Mouse (Mus musculus): ENCODE measurements around the gene Slc1a4.

Slc1a4 gene

DNA sequence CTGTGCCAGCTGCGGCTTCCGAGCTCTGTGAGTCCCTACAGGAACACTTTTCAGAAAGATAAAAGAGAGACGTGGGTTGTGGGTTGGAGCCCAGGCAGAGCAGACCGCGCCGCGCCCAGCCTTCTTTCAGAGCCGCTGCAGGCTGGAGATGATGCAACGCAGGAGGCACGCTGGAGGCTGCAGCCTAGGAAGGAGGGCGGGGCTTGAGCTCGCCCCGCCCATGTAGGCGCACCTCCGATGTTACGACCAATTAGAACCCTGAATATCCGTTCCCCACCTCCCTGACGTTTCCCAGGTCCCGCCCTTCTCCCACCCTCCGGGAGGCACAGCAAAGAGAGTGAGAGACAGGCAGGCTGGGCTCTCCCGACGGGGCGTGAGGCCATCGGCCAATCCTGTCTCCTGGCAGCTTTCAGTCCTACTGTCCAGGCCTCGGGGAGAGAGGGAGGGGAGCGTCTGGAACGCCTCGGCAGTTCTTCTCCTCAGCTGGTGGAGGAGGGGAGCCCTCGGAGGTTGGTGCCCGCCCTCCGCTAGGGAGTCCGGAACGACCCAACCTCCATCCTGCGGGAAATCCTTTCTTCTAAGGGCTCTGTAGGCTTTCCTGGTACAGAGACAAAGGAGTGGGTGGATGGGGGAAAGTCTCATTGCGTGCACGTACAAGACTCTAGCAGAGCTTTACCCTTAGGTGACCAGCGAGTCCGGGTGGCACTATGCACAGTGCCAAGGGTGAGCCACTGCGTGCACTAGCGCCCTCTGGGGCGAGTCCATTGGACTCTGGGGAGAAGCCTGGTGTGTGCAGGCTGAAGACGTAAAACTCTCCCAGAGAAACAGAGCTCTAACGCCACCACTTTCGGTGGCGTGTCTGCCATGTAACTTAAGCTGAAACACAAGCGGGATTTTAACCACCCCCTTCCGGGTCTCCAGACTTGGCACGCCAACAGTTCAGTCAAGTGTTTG, at the start of gene Slc1a4:
Slc1a4 (minus strand) TSS at position 153 of the 954 bp plus-strand sequence.
- DNase-seq (ENCODE audit: low read depth, low spot score): peak; percentile 96

DNA sequence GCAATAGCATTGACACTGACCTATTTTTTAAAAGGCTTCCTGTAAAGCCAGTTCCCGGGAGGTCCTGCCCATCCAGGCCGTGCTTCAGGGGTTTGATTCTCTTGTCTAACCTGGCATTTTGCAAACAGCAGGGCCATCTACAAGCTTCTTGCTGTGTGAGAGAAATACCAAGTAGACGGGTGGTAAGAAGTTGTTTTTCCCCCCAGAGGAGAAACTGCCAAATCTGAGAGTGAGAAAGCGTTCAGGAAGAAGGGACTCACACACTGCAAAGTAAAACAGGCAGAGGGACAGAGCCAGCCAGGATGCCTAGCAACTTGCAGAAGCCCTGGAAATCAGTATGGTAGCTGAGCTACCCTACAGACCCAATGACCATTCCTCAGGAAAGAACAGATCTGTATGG, 47.6 kb upstream of the Slc1a4 start:
- DNase-seq (ENCODE audit: low read depth, low spot score): no peak

DNA sequence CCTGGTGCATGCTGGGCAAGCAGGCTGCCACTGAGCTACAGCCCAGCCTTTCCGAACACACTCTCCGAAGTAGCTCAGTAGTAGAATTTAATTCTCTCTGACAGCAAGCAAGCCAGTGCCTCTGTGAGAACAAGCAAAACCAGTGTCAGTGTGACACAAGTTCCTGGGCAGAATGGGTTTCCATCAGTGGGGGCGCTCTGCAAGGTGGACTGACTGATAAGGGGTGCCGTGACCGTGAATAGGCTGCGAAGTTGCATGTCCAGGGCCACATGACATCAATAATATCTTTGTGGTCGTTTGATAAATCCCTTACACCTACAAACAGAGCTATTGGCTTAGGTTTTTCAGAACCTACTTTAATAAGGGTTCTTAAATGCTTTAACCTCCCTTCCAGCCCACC, 44.1 kb upstream of the Slc1a4 start:
- no peak for DNase-seq (ENCODE audit: low read depth, low spot score)

DNA sequence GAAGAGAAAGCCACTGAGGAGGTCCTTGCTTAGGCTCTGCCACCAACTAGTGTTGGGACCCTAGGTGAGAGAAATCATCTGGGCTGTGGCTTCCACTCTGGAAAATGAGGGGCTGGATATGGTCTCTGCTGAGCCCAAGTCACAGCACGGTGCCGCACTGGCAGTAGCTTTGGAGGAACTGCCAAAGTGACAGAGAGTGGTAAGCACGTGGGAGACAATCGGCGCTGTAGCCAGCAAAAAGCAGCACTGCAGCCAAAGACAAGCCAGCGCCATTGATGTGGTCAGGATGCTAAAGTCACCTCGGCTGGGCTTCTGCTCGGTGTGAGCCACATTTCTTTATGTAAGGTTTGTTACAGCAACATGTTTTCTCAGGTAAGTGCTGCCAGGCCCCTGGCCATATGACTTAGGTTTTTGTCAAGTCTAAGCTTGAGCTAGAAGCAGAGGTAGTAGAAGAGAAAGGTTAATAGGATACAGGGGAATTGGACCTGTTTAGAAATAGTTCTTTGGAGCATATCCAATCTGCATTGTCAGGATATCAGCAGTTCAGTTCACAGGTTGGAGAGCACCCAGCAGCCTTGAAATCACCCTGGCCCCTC, 40.2 kb upstream of the Slc1a4 start:
- no peak for DNase-seq (ENCODE audit: low read depth, low spot score)

DNA sequence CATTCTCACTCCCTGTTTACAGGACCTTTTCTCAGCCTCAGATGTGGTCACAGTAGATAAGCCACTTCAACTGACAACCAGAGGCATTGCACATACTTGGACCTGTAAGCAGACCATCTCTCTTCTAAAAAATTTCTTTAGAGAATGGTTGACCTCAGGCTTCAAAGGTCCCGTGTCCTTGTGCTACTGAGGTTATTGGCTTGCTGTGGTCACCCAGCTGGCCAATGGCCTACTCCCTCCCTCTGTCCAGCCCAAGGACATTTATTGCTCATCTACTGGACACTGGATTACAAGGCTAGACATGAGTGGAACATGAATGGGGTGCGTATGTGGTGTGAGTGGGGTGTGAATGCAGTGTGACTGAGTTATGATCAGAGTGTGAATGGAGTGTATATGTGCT, 38.0 kb upstream of the Slc1a4 start:
- DNase-seq (ENCODE audit: low read depth, low spot score): no peak

DNA sequence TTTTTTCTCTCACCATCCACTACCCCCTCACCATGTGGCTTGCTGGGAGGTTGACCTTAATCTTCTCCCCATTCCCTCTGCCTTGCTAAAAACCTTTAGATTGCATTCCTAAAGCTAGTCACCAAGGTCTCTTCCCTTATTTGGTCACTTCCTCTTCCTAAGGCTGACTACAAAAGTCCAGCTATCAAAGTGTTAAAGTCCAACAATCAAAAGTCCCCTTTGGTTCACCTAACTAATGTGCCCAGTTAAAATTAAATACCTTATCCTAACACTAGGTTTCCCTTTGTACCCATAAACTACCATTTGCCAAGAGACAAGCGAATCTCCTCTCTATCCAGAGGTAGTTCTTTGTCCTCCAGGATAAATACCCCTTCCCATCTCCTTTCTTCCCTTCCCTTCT, 33.9 kb upstream of the Slc1a4 start:
- no peak for DNase-seq (ENCODE audit: low read depth, low spot score)

DNA sequence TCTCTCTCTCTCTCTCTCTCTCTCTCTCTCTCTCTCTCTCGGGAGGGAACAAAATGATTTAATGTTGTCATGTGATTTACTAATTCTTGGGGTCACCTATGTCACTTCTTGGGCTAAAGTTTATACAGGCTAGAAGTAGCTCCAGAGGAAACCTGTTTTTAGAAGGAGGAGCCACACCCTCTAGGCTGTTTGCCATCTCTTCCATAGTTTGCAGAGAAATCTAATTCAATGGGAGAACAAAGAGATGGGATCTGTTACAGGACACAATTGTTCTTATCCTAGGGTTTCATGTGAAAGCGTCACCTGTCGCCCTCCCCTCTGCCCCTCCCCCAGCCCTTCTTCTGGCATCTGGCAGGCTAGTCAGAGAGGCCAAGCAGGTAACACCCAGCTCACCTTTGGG, 28.8 kb upstream of the Slc1a4 start:
- DNase-seq (ENCODE audit: low read depth, low spot score): no peak

DNA sequence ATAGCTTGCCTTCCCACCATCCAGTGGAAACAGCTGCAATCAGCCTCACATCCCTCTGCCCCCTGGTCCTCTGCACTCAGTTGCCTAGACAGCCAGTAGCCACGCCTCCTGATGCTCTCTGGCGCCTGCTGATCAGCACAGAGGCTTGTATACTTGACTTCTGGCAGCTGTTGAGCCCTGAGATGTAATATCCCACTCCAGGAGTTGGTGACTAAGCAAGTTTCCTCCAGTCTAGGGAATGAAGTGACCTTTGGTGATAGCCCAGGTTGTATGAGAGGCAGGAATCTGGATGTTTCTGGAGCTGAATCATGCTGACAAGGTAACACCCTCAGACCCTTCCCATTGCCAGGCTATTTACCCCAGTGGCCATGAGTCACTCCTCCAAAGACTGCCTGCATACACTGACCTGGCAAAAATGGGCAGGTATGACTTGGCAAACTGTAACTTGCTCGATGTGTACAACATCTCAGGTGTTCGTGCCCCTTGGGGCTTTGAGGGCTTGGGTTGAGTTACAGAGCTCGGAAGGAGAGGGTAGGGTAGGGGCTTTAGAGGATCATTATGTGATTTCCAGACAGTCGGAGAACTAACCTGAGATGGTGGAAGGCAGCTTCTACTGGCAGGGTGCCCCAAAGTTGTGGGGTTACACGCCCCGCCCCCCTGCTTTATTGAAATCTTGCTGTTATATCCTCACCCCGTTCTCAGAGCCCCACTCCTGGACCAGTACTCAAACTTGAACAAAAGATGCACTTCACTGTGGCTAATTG, 25.4 kb upstream of the Slc1a4 start:
- DNase-seq (ENCODE audit: low read depth, low spot score): no peak

DNA sequence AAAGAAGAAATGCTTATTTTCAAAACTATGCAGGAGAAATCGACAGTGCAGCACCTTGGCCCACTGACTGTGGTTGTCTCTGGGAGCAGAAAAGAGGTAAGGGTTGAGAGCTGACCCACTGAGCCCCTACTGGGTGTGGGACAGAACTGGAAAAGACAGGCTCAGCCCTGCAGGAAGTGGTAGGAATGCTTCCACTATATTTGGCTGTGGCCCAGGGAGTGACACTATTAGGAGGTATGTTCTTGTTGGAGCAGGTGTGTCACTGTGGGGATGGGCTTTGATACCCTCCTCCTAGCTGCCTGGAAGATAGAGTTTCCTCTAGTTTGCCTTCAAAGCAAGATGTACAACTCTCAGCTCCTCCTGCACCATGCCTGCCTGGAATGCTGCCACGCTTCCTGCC, 16.0 kb upstream of the Slc1a4 start:
- no peak for DNase-seq (ENCODE audit: low read depth, low spot score)

DNA sequence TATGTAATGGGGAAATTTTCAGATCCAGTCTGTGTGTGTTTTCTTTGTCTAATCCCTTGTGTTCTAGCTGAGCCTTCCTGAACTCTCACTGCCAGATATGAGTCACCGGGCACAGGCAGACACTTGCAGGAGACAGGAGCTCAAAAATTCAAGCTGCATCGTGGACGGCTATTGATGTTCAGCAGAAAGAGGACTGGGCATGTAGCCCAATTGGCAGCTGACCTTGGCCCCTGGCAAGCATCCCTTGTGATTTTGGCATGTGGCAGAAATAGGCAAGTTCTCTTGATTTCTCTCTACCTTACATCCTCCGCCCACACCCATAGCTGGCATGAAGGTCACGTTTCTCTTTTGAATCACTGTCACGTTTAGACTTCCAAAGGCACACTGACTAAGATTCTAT, 15.0 kb upstream of the Slc1a4 start:
- no peak for DNase-seq (ENCODE audit: low read depth, low spot score)

DNA sequence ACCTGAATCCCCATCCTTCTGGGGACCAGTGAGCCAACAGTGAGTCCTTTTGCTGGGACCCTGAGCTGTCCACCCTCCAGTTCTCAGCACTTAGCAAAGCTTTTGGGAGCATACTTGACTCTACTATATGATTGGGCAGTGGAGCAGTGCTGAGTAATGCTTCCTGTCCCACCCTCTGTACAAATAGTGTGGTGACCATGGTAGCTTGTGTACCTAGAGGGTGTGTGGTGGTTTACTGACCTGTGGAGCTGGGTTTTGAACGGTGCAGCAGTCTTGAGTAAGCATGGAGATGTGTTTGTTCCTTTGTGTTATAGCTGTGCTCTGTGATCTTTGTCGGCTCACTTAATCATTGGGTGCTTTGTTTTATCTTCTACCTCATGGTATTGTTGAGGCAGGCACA, 13.9 kb upstream of the Slc1a4 start:
- no peak for DNase-seq (ENCODE audit: low read depth, low spot score)

DNA sequence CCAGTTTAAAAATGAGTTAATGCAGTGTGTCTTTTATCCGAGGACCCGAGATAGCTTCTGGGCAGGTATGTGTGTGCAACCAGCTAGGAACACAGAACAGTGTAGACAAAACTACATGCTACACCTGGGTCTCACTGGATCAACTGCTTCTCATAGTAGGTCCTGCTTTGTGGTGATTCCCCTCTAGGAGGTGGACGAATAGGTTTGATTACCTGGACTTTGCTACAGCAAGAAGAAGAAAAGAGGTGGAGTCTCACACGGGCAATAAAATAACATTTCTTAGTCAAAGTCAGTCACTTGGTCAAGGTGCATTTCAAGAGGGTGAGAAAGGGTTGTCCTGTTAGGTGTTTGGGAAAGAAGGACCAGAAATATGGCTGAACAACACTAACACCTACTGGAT, 11.4 kb upstream of the Slc1a4 start:
- no peak for DNase-seq (ENCODE audit: low read depth, low spot score)

DNA sequence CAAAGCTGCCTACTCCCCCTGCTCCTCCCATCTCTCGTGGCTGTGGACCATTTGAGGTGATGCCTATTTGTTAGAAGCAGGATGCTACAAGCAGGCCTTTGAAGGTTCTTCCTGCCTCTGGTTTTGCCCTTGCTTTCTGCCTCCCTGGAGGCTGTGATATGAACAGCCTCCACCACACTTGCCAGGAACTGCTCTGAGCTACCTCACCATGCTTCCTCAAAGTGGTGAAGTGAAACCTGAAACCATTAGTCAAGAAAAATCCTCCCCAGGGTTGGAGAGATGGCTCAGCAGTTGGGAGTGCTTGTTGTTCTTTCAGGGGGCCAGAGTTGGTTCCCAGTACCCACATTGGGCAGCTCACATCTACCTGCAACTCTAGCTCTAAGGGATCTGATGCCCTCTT, 9.1 kb upstream of the Slc1a4 start:
- no peak for DNase-seq (ENCODE audit: low read depth, low spot score)

DNA sequence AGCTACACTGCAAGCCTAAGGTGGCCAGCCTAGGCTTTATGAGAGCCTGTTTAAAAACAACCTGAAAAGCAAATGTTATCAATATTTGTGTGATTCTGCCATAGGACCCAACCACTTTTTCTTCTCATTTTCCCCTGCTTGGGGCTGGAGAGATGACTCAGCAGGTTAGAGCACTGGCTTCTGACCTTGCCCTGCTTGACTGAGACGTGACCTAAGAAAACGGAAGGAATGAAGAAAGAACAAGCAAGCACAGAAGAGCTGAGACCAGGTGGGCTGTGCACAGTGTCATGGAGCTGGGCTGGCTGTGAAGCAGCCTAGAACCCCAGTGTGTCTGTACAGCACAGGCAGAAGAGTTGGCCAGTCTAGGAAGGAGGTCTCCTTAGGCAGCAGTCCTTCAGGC, 6.2 kb upstream of the Slc1a4 start:
- DNase-seq (ENCODE audit: low read depth, low spot score): no peak

DNA sequence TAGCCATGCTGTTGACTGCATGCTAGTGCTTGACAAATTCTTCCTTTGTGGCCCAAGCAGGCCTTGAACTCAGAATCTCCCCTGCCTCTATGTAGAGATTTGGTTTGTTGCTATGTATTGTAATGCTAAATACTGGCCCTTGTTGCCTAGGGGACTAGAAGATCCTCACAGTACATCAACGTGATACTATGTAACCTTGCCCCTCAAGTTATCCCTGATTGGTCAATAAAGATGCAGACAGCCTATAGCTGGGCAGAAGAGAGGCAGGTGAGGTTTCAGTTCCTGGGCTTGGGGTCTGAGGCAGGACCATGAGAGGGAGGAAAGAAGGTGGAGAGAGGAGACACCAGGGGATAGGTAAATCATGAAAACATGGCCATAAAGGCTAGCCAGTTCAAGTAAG, 1.8 kb upstream of the Slc1a4 start:
- DNase-seq (ENCODE audit: low read depth, low spot score): no peak

DNA sequence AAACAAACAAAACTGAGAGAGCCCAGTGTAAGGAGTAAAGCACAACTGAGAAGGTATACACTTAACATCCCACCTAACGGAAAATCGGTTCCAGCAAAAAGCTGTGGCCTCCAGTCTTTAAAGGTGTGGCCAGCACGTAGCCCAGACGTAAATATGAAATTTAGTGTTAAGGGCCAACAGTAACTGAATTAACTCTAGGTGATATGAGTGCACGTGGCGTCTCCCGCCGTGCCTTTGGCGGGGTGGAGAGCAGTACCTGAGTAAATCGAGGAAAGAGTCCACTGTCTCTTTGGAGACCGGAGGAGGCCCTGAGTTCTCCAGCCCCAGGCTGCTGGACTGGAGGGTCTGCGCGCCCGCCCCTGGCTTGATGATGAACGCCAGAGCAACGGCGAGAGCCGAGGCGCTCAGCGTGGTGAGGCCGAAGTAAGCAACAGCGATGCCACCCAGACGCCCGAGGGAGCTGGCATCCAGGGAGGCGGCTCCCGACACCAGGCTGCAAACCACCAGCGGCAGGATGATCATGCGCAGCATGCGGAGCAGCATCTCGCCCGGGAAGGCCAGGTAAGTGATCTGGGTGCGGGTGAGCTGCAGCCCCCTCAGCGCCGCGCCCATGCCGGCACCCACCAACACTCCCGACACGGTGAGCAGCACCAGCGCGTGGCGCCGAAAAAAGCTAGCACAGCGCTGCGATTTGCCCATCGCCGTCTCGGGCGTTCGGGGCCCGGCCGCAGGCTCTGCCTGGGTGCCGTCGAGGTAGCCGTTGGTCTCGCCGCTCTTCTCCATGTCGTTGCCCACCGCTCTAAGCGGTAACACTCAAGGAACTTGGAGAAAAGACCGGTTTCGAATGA, 599 bp downstream of the Slc1a4 start:
- peak; percentile 49 for DNase-seq (ENCODE audit: low read depth, low spot score)

DNA sequence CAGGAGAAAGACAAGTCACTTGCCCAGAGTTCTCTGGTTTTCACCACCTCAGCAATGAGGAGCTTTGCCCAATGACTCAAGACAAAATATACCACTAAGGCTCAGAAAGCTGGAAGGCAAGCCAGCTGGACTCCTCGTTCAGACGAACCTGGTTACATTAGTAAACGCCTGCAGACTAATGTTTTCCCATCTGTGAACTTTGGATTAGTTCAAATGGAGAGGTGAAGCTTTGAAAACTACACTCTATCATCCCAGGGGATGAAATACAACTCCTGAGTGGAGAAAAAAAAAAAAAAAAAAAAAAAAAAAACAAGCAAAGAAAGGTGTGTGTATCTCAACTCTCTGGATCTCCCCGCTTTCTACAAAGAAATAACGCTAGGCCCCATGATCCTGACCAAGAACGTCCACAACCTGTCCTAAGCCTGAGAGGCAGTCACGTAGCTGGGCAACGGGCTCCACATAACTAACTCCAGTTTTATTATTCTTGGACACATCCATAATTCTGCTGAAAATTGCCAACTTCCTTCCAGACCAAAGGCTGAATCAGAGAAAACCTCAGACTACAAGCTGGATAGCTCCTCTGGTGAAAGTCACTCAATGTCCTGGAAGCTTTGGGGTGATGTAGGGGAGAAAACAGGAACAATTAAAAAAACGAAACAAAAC, 1.4 kb downstream of the Slc1a4 start:
- DNase-seq (ENCODE audit: low read depth, low spot score): peak; percentile 7

DNA sequence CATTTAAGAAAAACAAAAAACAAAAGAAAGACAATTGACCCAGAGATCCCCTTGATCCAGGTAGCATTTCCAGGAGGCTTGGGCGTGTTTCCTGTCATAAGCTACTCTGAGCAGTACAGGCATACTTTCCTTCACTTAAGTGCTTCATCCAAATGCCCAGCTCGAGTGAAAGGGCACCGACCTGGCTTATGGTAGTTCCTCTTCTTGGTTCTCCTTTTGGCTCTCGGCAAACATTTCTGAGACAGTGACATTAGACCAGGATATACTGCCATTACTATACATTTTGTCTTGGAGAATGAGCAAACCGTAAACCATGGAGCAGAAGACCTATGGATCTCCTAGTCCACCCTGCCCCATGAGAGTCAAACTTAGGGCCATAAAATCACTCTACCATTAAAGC, 2.8 kb downstream of the Slc1a4 start:
- no peak for DNase-seq (ENCODE audit: low read depth, low spot score)

DNA sequence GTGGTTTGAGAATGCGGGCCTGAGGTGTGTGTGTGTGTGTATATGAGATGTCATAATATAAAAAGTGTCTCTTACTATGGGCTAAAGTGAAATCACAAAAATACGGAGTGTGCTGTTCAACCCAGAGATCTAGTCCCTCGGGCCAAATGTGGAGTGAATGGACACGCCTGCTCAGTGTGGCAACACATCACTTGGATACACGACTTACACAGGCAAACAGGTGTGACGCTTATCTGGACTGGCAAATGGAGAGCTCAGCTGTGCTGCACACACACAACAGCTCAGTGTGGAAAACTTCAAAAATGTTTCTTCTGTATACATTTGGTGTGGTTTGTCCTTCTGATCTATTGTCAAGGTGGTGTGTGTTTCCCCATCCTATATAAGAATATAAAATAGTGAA, 3.7 kb downstream of the Slc1a4 start:
- DNase-seq (ENCODE audit: low read depth, low spot score): no peak

DNA sequence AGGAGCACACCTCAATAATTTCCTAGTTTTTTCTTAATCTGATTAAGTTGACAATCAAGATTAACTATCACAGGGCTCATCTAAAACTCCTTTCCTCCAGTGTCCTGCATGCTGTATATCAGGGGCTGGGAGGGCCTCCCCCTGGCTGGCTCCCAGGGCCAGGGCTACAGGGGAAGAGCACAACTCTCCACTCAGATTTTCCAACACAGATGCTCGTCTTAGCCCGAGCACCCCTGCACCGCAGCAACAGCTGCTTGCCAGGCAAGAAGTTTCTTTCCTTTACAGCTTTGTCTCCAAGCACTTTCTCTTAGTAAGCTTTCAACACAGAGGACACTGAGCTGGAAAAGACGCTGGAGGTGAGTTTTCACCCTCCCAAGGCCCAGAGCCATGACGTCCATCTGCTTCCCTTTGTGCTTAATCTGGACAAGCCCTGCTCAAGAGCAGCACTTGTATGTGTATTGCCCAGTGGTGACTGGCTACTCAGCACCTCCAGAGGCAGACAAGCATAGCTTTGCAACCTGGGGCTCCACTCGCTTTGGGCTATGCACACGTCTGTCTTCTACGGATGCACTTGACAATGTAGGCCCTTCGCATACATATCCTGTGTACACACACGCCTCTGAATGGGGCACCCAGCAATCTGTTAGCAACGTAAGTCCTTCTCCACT, 6.1 kb downstream of the Slc1a4 start:
- no peak for DNase-seq (ENCODE audit: low read depth, low spot score)

Measured in CD4-positive, CD25-positive, alpha-beta regulatory T cell, adult 2 months (primary cell).